Mouse (Mus musculus): ENCODE results near the gene Spata16.

- no peak for TF ChIP-seq CTCF (IDR thresholded peaks at IDR 0.05; ENCODE audit: insufficient read depth, low read depth, low read length)
- TF ChIP-seq POLR2A (IDR thresholded peaks at IDR 0.05; ENCODE audit: insufficient read depth, low read depth, low read length): no peak
Measured at GRCm38 (mm10) chr3:26853557-26853956, 216.1 kb downstream of the Spata16 start.
